Mouse (Mus musculus): ENCODE results near the gene Gm21885. TPM values are rescaled to one million over a fixed set of nuclear protein-coding genes. Genes with fewer than 3 reads are reported as not detected.

Gene Gm21885
- polyA plus RNA-seq (2015; fragmentation: Nextera tagmentation; extraction: Ambion mirVana), result 0.37 TPM in 1 of 2 replicates, not detected in the other

- H3K27me3 ChIP-seq, result no peaks in the 10 kb centered on the region
- no peak within 1 kb of the TSS for H3K4me3 ChIP-seq
- 81% methylated on average over 11 of the region's 11 CpGs for WGBS
- no peak for ATAC-seq (ENCODE audit: insufficient number of reproducible peaks, insufficient read depth, low FRiP score, low TSS enrichment, low read depth)
- peaks cover 32% of the 10 kb centered on the region for H3K36me3 ChIP-seq
- no peaks in the 10 kb centered on the region for H3K9me3 ChIP-seq
- no peak within 1 kb of the TSS for H3K4me2 ChIP-seq
- no peak within 1 kb of the TSS for H3K9ac ChIP-seq
- H3K27ac ChIP-seq, result no peak within 1 kb of the TSS
- peaks cover 18% of the 10 kb centered on the region for H3K4me1 ChIP-seq
Measured at GRCm38 (mm10) chr11:94281199-94282181, at the start of gene Gm21885. Gm21885 (plus strand) TSS chr11:94281873.

GRCm38 (mm10) chr11:94233405-94233804 is 48.3 kb upstream of the Gm21885 start:
- Histone ChIP-seq H3K27me3 (no peaks in the 10 kb centered on the region), H3K4me2 (no peak overlapping the region), H3K36me3 (no peaks in the 10 kb centered on the region; the same call in 1 of the 2 replicates), H3K9me3 (no peaks in the 10 kb centered on the region), H3K4me1 (peaks cover 19% of the 10 kb centered on the region), H3K27ac (no peak overlapping the region), H3K9ac (no peak overlapping the region), H3K4me3 (no peak overlapping the region)
- ATAC-seq (ENCODE audit: insufficient number of reproducible peaks, insufficient read depth, low FRiP score, low TSS enrichment, low read depth), result no peak
- WGBS, result 74% methylated on average over 6 of the region's 6 CpGs

GRCm38 (mm10) chr11:94234380-94234779 is 47.3 kb upstream of the Gm21885 start:
- Histone ChIP-seq H3K27me3 (no peaks in the 10 kb centered on the region), H3K36me3 (no peaks in the 10 kb centered on the region; the same call in 1 of the 2 replicates), H3K9ac (no peak overlapping the region), H3K27ac (no peak overlapping the region), H3K4me3 (no peak overlapping the region), H3K4me1 (peaks cover 12% of the 10 kb centered on the region), H3K4me2 (no peak overlapping the region), H3K9me3 (no peaks in the 10 kb centered on the region)
- ATAC-seq (ENCODE audit: insufficient number of reproducible peaks, insufficient read depth, low FRiP score, low TSS enrichment, low read depth), result no peak
- 92% methylated on average over 12 of the region's 12 CpGs for WGBS

- no peak for ATAC-seq (ENCODE audit: insufficient number of reproducible peaks, insufficient read depth, low FRiP score, low TSS enrichment, low read depth)
- Histone ChIP-seq H3K27me3 (no peaks in the 10 kb centered on the region), H3K4me1 (peaks cover 16% of the 10 kb centered on the region), H3K9me3 (no peaks in the 10 kb centered on the region), H3K4me2 (no peak overlapping the region), H3K4me3 (no peak overlapping the region), H3K27ac (no peak overlapping the region), H3K36me3 (no peaks in the 10 kb centered on the region; the same call in 1 of the 2 replicates), H3K9ac (no peak overlapping the region)
- 82% methylated on average over 8 of the region's 8 CpGs for WGBS
Measured at GRCm38 (mm10) chr11:94234857-94235256, 46.8 kb upstream of the Gm21885 start.

GRCm38 (mm10) chr11:94236074-94236473 is 45.6 kb upstream of the Gm21885 start:
- ATAC-seq (ENCODE audit: insufficient number of reproducible peaks, insufficient read depth, low FRiP score, low TSS enrichment, low read depth), result peak; percentile 74; the same call in 1 of the 2 replicates
- H3K9ac ChIP-seq, result no peak overlapping the region
- no peak overlapping the region for H3K4me3 ChIP-seq
- H3K27me3 ChIP-seq, result no peaks in the 10 kb centered on the region
- peaks cover 20% of the 10 kb centered on the region for H3K4me1 ChIP-seq
- peak overlapping the region; percentile 66 for H3K27ac ChIP-seq
- no peaks in the 10 kb centered on the region; the same call in 1 of the 2 replicates for H3K36me3 ChIP-seq
- no peaks in the 10 kb centered on the region for H3K9me3 ChIP-seq
- peak overlapping the region; percentile 39 for H3K4me2 ChIP-seq
- WGBS, result 19% methylated on average over 3 of the region's 3 CpGs

- WGBS, result 94% methylated on average over 8 of the region's 8 CpGs
- no peak overlapping the region for H3K27ac ChIP-seq
- ATAC-seq (ENCODE audit: insufficient number of reproducible peaks, insufficient read depth, low FRiP score, low TSS enrichment, low read depth), result no peak
Measured at GRCm38 (mm10) chr11:94238786-94239185, 42.9 kb upstream of the Gm21885 start.

GRCm38 (mm10) chr11:94239706-94240105 is 42.0 kb upstream of the Gm21885 start:
- Histone ChIP-seq H3K27ac (no peak overlapping the region), H3K9ac (peak overlapping the region; percentile 16; the same call in 1 of the 2 replicates), H3K27me3 (no peaks in the 10 kb centered on the region), H3K4me1 (peaks cover 55% of the 10 kb centered on the region), H3K36me3 (no peaks in the 10 kb centered on the region; the same call in 1 of the 2 replicates), H3K4me2 (no peak overlapping the region), H3K4me3 (no peak overlapping the region), H3K9me3 (no peaks in the 10 kb centered on the region)
- ATAC-seq (ENCODE audit: insufficient number of reproducible peaks, insufficient read depth, low FRiP score, low TSS enrichment, low read depth), result no peak
- 29% methylated on average over 9 of the region's 9 CpGs for WGBS

More at GRCm38 (mm10) chr11:94238786-94239185, 42.9 kb upstream of the Gm21885 start:
- Histone ChIP-seq H3K9ac (no peak overlapping the region), H3K4me1 (peaks cover 46% of the 10 kb centered on the region), H3K27me3 (no peaks in the 10 kb centered on the region), H3K9me3 (no peaks in the 10 kb centered on the region), H3K36me3 (no peaks in the 10 kb centered on the region; the same call in 1 of the 2 replicates), H3K4me2 (no peak overlapping the region), H3K4me3 (no peak overlapping the region)

- H3K27ac ChIP-seq, result peak overlapping the region; percentile 95
- ATAC-seq (ENCODE audit: insufficient number of reproducible peaks, insufficient read depth, low FRiP score, low TSS enrichment, low read depth), result peak; percentile 65
Measured at GRCm38 (mm10) chr11:94242760-94243421, 38.8 kb upstream of the Gm21885 start.

GRCm38 (mm10) chr11:94243422-94244180 is 38.1 kb upstream of the Gm21885 start:
- no peaks in the 10 kb centered on the region for H3K27me3 ChIP-seq
- no peaks in the 10 kb centered on the region for H3K9me3 ChIP-seq
- 0 out of 2 replicates have a peak, but pooled peaks have one; percentile 11 for ATAC-seq (ENCODE audit: insufficient number of reproducible peaks, insufficient read depth, low FRiP score, low TSS enrichment, low read depth)
- peak overlapping the region; percentile 66 for H3K4me2 ChIP-seq
- H3K27ac ChIP-seq, result peak overlapping the region; percentile 95
- H3K9ac ChIP-seq, result peak overlapping the region; percentile 58
- no peaks in the 10 kb centered on the region for H3K36me3 ChIP-seq
- 13% methylated on average over 15 of the region's 15 CpGs for WGBS
- H3K4me3 ChIP-seq, result peak overlapping the region; percentile 33
- H3K4me1 ChIP-seq, result peaks cover 76% of the 10 kb centered on the region

More at GRCm38 (mm10) chr11:94242760-94243421, 38.8 kb upstream of the Gm21885 start:
- H3K9me3 ChIP-seq, result no peaks in the 10 kb centered on the region
- H3K9ac ChIP-seq, result peak overlapping the region; percentile 58
- 2% methylated on average over 29 of the region's 29 CpGs for WGBS
- no peaks in the 10 kb centered on the region for H3K27me3 ChIP-seq
- H3K4me1 ChIP-seq, result peaks cover 76% of the 10 kb centered on the region
- no peaks in the 10 kb centered on the region; the same call in 1 of the 2 replicates for H3K36me3 ChIP-seq
- peak overlapping the region; percentile 66 for H3K4me2 ChIP-seq
- peak overlapping the region; percentile 33 for H3K4me3 ChIP-seq

GRCm38 (mm10) chr11:94244385-94244784 is 37.3 kb upstream of the Gm21885 start:
- peak overlapping the region; percentile 95 for H3K27ac ChIP-seq
- H3K27me3 ChIP-seq, result no peaks in the 10 kb centered on the region
- 18% methylated on average over 9 of the region's 9 CpGs for WGBS
- peaks cover 75% of the 10 kb centered on the region for H3K4me1 ChIP-seq
- 0 out of 2 replicates have a peak overlapping the region, but pooled peaks have one; percentile 22 for H3K9ac ChIP-seq
- no peaks in the 10 kb centered on the region for H3K9me3 ChIP-seq
- no peak overlapping the region for H3K4me3 ChIP-seq
- peak overlapping the region; percentile 43 for H3K4me2 ChIP-seq
- no peaks in the 10 kb centered on the region for H3K36me3 ChIP-seq
- ATAC-seq (ENCODE audit: insufficient number of reproducible peaks, insufficient read depth, low FRiP score, low TSS enrichment, low read depth), result no peak

Data from embryonic facial prominence, embryonic 13.5 days (tissue).